Mouse (Mus musculus): Measurements from ENCODE around the gene Meis1. TPM values are rescaled to one million over a fixed set of nuclear protein-coding genes. Genes with fewer than 3 reads are reported as not detected.

Gene Meis1
- polyA plus RNA-seq, 1 experiment from 2014 or later: 113 TPM

- 0 out of 2 replicates have a peak, but pooled peaks cover 6% of the 10 kb centered on the region for H3K4me1 ChIP-seq
- WGBS: 11% methylated on average over 25 of the region's 25 CpGs
- peak overlapping the region; percentile 85 for H3K9ac ChIP-seq
- H3K27ac ChIP-seq: peak overlapping the region; percentile 80
- no peaks in the 10 kb centered on the region for H3K9me3 ChIP-seq
- H3K4me2 ChIP-seq (replicated peaks): peak overlapping the region; percentile 80
- no peak for ATAC-seq (ENCODE audit: insufficient number of reproducible peaks, insufficient read depth, low FRiP score, low TSS enrichment)
- H3K4me3 ChIP-seq: peak overlapping the region; percentile 65
- H3K36me3 ChIP-seq: no peaks in the 10 kb centered on the region; the same call in 1 of the 2 replicates
- peaks cover 24% of the 10 kb centered on the region for H3K27me3 ChIP-seq
These were observed 5.4 kb downstream of the Meis1 start for GRCm38 (mm10) chr11:19013141-19014112.

GRCm38 (mm10) chr11:19012463-19013115, 6.2 kb downstream of the Meis1 start:
- no peaks in the 10 kb centered on the region for H3K9me3 ChIP-seq
- peak overlapping the region; percentile 80 for H3K4me2 ChIP-seq (replicated peaks)
- H3K4me3 ChIP-seq: peak overlapping the region; percentile 65
- ATAC-seq (ENCODE audit: insufficient number of reproducible peaks, insufficient read depth, low FRiP score, low TSS enrichment): no peak
- peaks cover 12% of the 10 kb centered on the region for H3K4me1 ChIP-seq
- H3K27me3 ChIP-seq: peaks cover 27% of the 10 kb centered on the region
- whole genome bisulfite sequencing: 9% methylated on average over 2 of the region's 2 CpGs
- H3K36me3 ChIP-seq: no peaks in the 10 kb centered on the region; the same call in 1 of the 2 replicates
- H3K9ac ChIP-seq: peak overlapping the region; percentile 85
- peak overlapping the region; percentile 80 for H3K27ac ChIP-seq

- peaks cover 17% of the 10 kb centered on the region for H3K4me1 ChIP-seq
- H3K27me3 ChIP-seq: peaks cover 27% of the 10 kb centered on the region
- H3K9me3 ChIP-seq: no peaks in the 10 kb centered on the region
- H3K4me3 ChIP-seq: peak overlapping the region; percentile 65
- peak overlapping the region; percentile 40 for H3K9ac ChIP-seq
- H3K36me3 ChIP-seq: no peaks in the 10 kb centered on the region; the same call in 1 of the 2 replicates
- peak overlapping the region; percentile 80 for H3K4me2 ChIP-seq (replicated peaks)
- H3K27ac ChIP-seq: peak overlapping the region; percentile 80
- 22% methylated on average over 2 of the region's 2 CpGs for WGBS
- no peak for ATAC-seq (ENCODE audit: insufficient number of reproducible peaks, insufficient read depth, low FRiP score, low TSS enrichment)
These were observed 6.8 kb downstream of the Meis1 start for GRCm38 (mm10) chr11:19012001-19012400.

GRCm38 (mm10) chr11:19011108-19011805, 7.5 kb downstream of the Meis1 start:
- peaks cover 27% of the 10 kb centered on the region for H3K27me3 ChIP-seq
- H3K4me1 ChIP-seq: peaks cover 17% of the 10 kb centered on the region
- WGBS: 27% methylated on average over 9 of the region's 9 CpGs
- H3K36me3 ChIP-seq: no peaks in the 10 kb centered on the region; the same call in 1 of the 2 replicates
- H3K4me3 ChIP-seq: peak overlapping the region; percentile 26; the same call in 1 of the 2 replicates
- ATAC-seq (ENCODE audit: insufficient number of reproducible peaks, insufficient read depth, low FRiP score, low TSS enrichment): no peak
- no peak overlapping the region for H3K27ac ChIP-seq
- H3K9ac ChIP-seq: peak overlapping the region; percentile 19; the same call in 1 of the 2 replicates
- H3K4me2 ChIP-seq (replicated peaks): peak overlapping the region; percentile 80
- no peaks in the 10 kb centered on the region for H3K9me3 ChIP-seq

- peaks cover 27% of the 10 kb centered on the region for H3K27me3 ChIP-seq
- WGBS: 10% methylated on average over 14 of the region's 14 CpGs
- peak overlapping the region; percentile 80 for H3K4me2 ChIP-seq (replicated peaks)
- peak overlapping the region; percentile 60; the same call in 1 of the 2 replicates for H3K27ac ChIP-seq
- peaks cover 17% of the 10 kb centered on the region for H3K4me1 ChIP-seq
- peak overlapping the region; percentile 26; the same call in 1 of the 2 replicates for H3K4me3 ChIP-seq
- peak overlapping the region; percentile 49 for H3K9ac ChIP-seq
- H3K36me3 ChIP-seq: no peaks in the 10 kb centered on the region; the same call in 1 of the 2 replicates
- H3K9me3 ChIP-seq: no peaks in the 10 kb centered on the region
- ATAC-seq (ENCODE audit: insufficient number of reproducible peaks, insufficient read depth, low FRiP score, low TSS enrichment): no peak
These were observed 8.4 kb downstream of the Meis1 start for GRCm38 (mm10) chr11:19010396-19010811.

GRCm38 (mm10) chr11:19009536-19010395, 9.0 kb downstream of the Meis1 start:
- WGBS: 12% methylated on average over 17 of the region's 17 CpGs
- Histone ChIP-seq H3K9me3 (no peaks in the 10 kb centered on the region), H3K36me3 (no peaks in the 10 kb centered on the region; the same call in 1 of the 2 replicates), H3K27ac (peak overlapping the region; percentile 60; the same call in 1 of the 2 replicates), H3K27me3 (peaks cover 27% of the 10 kb centered on the region), H3K4me2 (replicated peaks) (peak overlapping the region; percentile 80), H3K4me3 (peak overlapping the region; percentile 26; the same call in 1 of the 2 replicates), H3K4me1 (peaks cover 17% of the 10 kb centered on the region), H3K9ac (peak overlapping the region; percentile 49)
- ATAC-seq (ENCODE audit: insufficient number of reproducible peaks, insufficient read depth, low FRiP score, low TSS enrichment): no peak

GRCm38 (mm10) chr11:19008610-19009384, 10.0 kb downstream of the Meis1 start:
- no peaks in the 10 kb centered on the region; the same call in 1 of the 2 replicates for H3K36me3 ChIP-seq

GRCm38 (mm10) chr11:19007541-19008424, 11.0 kb downstream of the Meis1 start:
- Histone ChIP-seq H3K4me3 (peak overlapping the region; percentile 31), H3K36me3 (no peaks in the 10 kb centered on the region), H3K9ac (peak overlapping the region; percentile 52), H3K4me1 (peaks cover 12% of the 10 kb centered on the region), H3K27ac (peak overlapping the region; percentile 74; the same call in 1 of the 2 replicates), H3K27me3 (peaks cover 21% of the 10 kb centered on the region), H3K4me2 (replicated peaks) (peak overlapping the region; percentile 80), H3K9me3 (no peaks in the 10 kb centered on the region)
- 11% methylated on average over 45 of the region's 45 CpGs for WGBS
- ATAC-seq (ENCODE audit: insufficient number of reproducible peaks, insufficient read depth, low FRiP score, low TSS enrichment): 0 out of 2 replicates have a peak, but pooled peaks have one; percentile 23

More at GRCm38 (mm10) chr11:19008610-19009384, 10.0 kb downstream of the Meis1 start:
- no peak for ATAC-seq (ENCODE audit: insufficient number of reproducible peaks, insufficient read depth, low FRiP score, low TSS enrichment)
- peaks cover 17% of the 10 kb centered on the region for H3K4me1 ChIP-seq
- peak overlapping the region; percentile 80 for H3K4me2 ChIP-seq (replicated peaks)
- peak overlapping the region; percentile 47 for H3K9ac ChIP-seq
- peaks cover 27% of the 10 kb centered on the region for H3K27me3 ChIP-seq
- peak overlapping the region; percentile 18 for H3K4me3 ChIP-seq
- 25% methylated on average over 13 of the region's 13 CpGs for WGBS
- no peaks in the 10 kb centered on the region for H3K9me3 ChIP-seq
- peak overlapping the region; percentile 63; the same call in 1 of the 2 replicates for H3K27ac ChIP-seq

- H3K4me3 ChIP-seq: no peak overlapping the region
These were observed 11.7 kb downstream of the Meis1 start for GRCm38 (mm10) chr11:19007068-19007467.

More at GRCm38 (mm10) chr11:19007068-19007467, 11.7 kb downstream of the Meis1 start:
- Histone ChIP-seq H3K27me3 (peaks cover 20% of the 10 kb centered on the region), H3K4me2 (replicated peaks) (peak overlapping the region; percentile 80; the same call in 1 of the 2 replicates), H3K9me3 (no peaks in the 10 kb centered on the region), H3K36me3 (0 out of 2 replicates have a peak, but pooled peaks cover 3% of the 10 kb centered on the region), H3K4me1 (peaks cover 12% of the 10 kb centered on the region), H3K27ac (peak overlapping the region; percentile 74; the same call in 1 of the 2 replicates), H3K9ac (peak overlapping the region; percentile 52; the same call in 1 of the 2 replicates)
- ATAC-seq (ENCODE audit: insufficient number of reproducible peaks, insufficient read depth, low FRiP score, low TSS enrichment): no peak
- WGBS: 34% methylated on average over 5 of the region's 5 CpGs

Measured in embryonic facial prominence, embryonic 12.5 days (tissue).